Mouse (Mus musculus) forebrain, embryonic 13.5 days (tissue): ENCODE measurements around the gene Kank1. TPM values are rescaled to one million over a fixed set of nuclear protein-coding genes. Genes with fewer than 3 reads are reported as not detected.

Experiments
- ATAC-seq: fragments of 200-750 bp; cut with Nextera tagmentation; 2 replicates; pipeline ENCODE4 v1.8.0; 2017
- H3K27ac ChIP-seq: fragments of 300-500 bp; sonication (generic); 2 replicates; pipeline ENCODE4 v1.5.1; 2015; ENCODE audit warnings: inconsistent platforms, mild to moderate bottlenecking, moderate library complexity
- H3K27me3 ChIP-seq: fragments of 300-500 bp; sonication (generic); 2 replicates; pipeline ENCODE4 v1.6.1; 2015; ENCODE audit warnings: mild to moderate bottlenecking, inconsistent platforms
- H3K36me3 ChIP-seq: fragments of 300-500 bp; sonication (generic); 2 replicates; pipeline ENCODE4 v1.6.1; 2015; ENCODE audit warnings: mild to moderate bottlenecking, inconsistent platforms; ENCODE audit not compliant: poor library complexity, severe bottlenecking
- H3K4me1 ChIP-seq: fragments of 300-500 bp; sonication (generic); 2 replicates; pipeline ENCODE4 v1.6.1; 2015; ENCODE audit warnings: inconsistent platforms
- H3K4me2 ChIP-seq: fragments of 300-500 bp; sonication (generic); 2 replicates; pipeline ENCODE4 v1.6.1; 2015; ENCODE audit warnings: inconsistent platforms, mild to moderate bottlenecking, moderate library complexity
- H3K4me3 ChIP-seq: fragments of 300-500 bp; sonication (generic); 2 replicates; pipeline ENCODE4 v1.5.1; 2015; ENCODE audit warnings: mild to moderate bottlenecking, inconsistent platforms
- H3K9ac ChIP-seq: fragments of 300-500 bp; sonication (generic); 2 replicates; pipeline ENCODE4 v1.6.1; 2015; ENCODE audit warnings: mild to moderate bottlenecking, inconsistent platforms
- H3K9me3 ChIP-seq: fragments of 300-500 bp; sonication (generic); replicated peaks from 2 replicates; pipeline ENCODE4 v1.6.1; 2016; ENCODE audit warnings: inconsistent platforms
- WGBS: fragments of 180-500 bp; shearing (Covaris S2); methylation state at CpG from one replicate; pipeline ENCODE4 v1.1.7; 2015; 5-methylcytosine and 5-hydroxymethylcytosine counted together
- polyA plus RNA-seq: library from polyadenylated mRNA; unstranded; fragments of >200 nt; fragmentation: Nextera tagmentation; extraction: Ambion mirVana; gene quantifications from 2 replicates; pipeline ENCODE4 v1.2.1, GENCODE M21; 2015

The Kank1 gene
- polyA plus RNA-seq, 1 experiment from 2014 or later: 2.7 TPM

- H3K27me3 ChIP-seq: no peaks in the 10 kb centered on the region
- 80% methylated on average over 4 of the region's 4 CpGs for WGBS
These were observed 199.4 kb downstream of the Kank1 start for GRCm38 (mm10) chr19:25436175-25436574.

DNA sequence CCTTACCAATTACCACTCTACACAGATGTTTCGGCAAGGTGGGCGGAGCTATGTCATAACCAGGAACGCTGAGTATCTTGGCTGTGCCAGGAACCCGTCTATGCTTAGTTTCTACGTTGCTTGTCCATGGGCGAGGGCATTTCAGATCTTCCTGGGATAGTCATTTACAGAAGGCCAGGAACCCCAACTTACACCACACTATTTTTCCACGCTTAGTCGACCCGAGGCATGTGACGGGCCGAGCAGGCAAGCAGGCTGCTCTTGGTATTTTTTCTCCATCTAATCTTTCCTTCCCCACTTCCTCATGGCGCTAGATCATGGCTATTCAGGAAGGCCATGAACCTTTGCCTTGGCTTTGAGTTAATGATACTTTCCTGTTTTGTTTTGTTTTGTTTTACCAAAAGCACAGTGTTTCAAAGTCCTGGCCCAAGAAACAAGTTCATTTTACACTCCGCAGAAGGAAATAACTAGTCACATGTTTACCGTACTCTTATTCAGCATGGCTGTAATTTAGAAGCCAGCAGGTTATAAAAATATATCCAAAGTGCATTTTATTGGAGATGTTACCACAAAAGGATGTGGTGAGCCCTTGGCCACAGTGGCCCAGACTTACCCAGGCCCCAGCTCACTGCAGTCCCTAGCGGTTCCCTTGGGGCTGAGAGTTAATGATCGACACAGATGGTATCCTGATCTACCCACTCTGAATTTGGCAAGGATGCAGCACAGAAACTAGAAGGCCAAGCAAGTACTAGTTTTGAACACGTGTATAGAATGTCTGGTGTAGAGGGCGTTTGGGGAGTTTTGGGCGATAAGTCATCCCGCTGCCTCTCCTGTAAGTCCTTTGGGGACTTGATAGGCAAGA, 200.2 kb downstream of the Kank1 start:
- no peak for ATAC-seq
- Histone ChIP-seq H3K4me2 (no peak overlapping the region), H3K27me3 (no peaks in the 10 kb centered on the region), H3K36me3 (no peaks in the 10 kb centered on the region), H3K9ac (no peak overlapping the region), H3K4me1 (no peaks in the 10 kb centered on the region), H3K27ac (no peak overlapping the region), H3K4me3 (no peak overlapping the region), H3K9me3 (no peaks in the 10 kb centered on the region)
- 93% methylated on average over 20 of the region's 20 CpGs for WGBS

More at GRCm38 (mm10) chr19:25436175-25436574, 199.4 kb downstream of the Kank1 start:
- H3K9ac ChIP-seq: no peak overlapping the region
- no peaks in the 10 kb centered on the region for H3K4me1 ChIP-seq
- H3K4me3 ChIP-seq: no peak overlapping the region
- no peak overlapping the region for H3K4me2 ChIP-seq
- no peak overlapping the region for H3K27ac ChIP-seq
- no peaks in the 10 kb centered on the region for H3K36me3 ChIP-seq
- no peaks in the 10 kb centered on the region for H3K9me3 ChIP-seq
- no peak for ATAC-seq

GRCm38 (mm10) chr19:25438246-25438645, 201.5 kb downstream of the Kank1 start:
- Histone ChIP-seq H3K9me3 (no peaks in the 10 kb centered on the region), H3K4me3 (no peak overlapping the region), H3K27me3 (no peaks in the 10 kb centered on the region), H3K9ac (no peak overlapping the region), H3K4me1 (no peaks in the 10 kb centered on the region), H3K27ac (no peak overlapping the region), H3K36me3 (no peaks in the 10 kb centered on the region), H3K4me2 (no peak overlapping the region)
- WGBS: 89% methylated on average over 6 of the region's 6 CpGs
- ATAC-seq: no peak

- no peak for ATAC-seq
- H3K9ac ChIP-seq: no peak overlapping the region
- H3K27me3 ChIP-seq: no peaks in the 10 kb centered on the region
- no peaks in the 10 kb centered on the region for H3K36me3 ChIP-seq
- H3K27ac ChIP-seq: no peak overlapping the region
- no peaks in the 10 kb centered on the region for H3K9me3 ChIP-seq
- no peak overlapping the region for H3K4me2 ChIP-seq
- WGBS: 75% methylated on average over 6 of the region's 6 CpGs
- no peaks in the 10 kb centered on the region for H3K4me1 ChIP-seq
- no peak overlapping the region for H3K4me3 ChIP-seq
These were observed 203.0 kb downstream of the Kank1 start for GRCm38 (mm10) chr19:25439807-25440206.

DNA sequence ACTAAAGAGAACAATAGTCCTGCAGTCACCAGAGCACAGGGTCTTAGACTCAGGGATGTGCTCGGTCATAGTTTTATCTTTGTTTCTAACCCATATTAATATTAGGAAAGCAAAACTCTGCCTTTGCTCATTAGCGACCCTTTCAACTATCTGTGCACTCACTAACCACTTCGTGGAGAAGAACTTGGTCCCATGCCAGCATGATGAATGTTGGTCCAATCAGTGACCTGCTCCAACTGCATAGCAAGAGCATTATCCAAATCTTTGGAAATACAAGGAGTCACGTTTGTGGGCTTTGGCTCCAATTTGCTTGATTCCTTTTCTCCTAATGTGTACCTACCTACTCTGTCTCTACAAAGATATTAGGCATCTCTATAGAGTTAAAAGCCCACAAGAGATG, 204.0 kb downstream of the Kank1 start:
- no peak overlapping the region for H3K9ac ChIP-seq
- H3K9me3 ChIP-seq: no peaks in the 10 kb centered on the region
- H3K36me3 ChIP-seq: no peaks in the 10 kb centered on the region
- no peaks in the 10 kb centered on the region for H3K4me1 ChIP-seq
- 70% methylated on average over 4 of the region's 4 CpGs for WGBS
- H3K27me3 ChIP-seq: no peaks in the 10 kb centered on the region
- H3K4me2 ChIP-seq: no peak overlapping the region
- no peak for ATAC-seq
- H3K27ac ChIP-seq: no peak overlapping the region
- no peak overlapping the region for H3K4me3 ChIP-seq

DNA sequence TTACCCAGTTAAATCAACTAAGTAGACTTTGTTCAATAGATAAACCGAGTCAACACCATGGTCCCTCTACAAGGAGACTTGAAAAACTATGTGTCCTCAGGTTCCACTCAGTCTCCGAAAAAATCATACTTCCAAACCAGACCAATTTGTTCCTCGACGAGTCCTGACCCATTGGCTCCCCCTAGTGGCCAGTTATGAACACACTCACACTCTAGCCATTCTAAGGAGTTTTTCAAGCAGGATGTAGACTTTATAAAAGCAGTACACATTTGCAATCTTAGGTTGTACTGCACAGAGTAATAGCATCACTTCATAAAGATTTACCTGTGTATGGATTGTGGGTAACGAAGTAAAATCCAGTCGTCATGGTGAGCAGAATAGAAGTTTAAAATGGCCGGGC, 208.3 kb downstream of the Kank1 start:
- Histone ChIP-seq H3K9me3 (no peaks in the 10 kb centered on the region), H3K27ac (no peak overlapping the region), H3K27me3 (no peaks in the 10 kb centered on the region), H3K9ac (no peak overlapping the region), H3K4me2 (no peak overlapping the region), H3K4me3 (no peak overlapping the region), H3K36me3 (no peaks in the 10 kb centered on the region), H3K4me1 (no peaks in the 10 kb centered on the region)
- WGBS: 27% methylated on average over 7 of the region's 7 CpGs
- no peak for ATAC-seq

DNA sequence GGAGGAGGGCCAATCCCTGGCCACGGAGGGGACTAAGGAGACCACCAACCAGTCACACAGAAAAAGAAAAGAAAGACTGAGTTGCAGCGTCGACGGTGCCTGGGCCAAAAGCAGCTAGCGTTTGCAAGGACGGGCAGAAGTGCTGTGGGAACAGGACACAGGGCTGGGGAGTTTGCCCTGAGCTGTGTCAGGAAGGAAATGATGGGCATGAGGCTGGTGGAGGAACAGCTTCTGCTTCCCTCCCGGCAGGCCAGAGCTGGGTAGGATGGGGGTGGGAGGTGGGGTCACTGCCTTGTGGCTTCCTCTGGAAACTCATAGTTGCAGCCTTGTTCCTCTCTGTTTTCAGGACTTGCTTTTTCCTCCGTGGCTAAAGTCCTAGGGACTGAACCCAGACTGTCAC, 209.1 kb downstream of the Kank1 start:
- 60% methylated on average over 8 of the region's 8 CpGs for WGBS
- no peak overlapping the region for H3K27ac ChIP-seq
- H3K9ac ChIP-seq: no peak overlapping the region
- no peak overlapping the region for H3K4me2 ChIP-seq
- H3K9me3 ChIP-seq: no peaks in the 10 kb centered on the region
- H3K36me3 ChIP-seq: no peaks in the 10 kb centered on the region
- H3K27me3 ChIP-seq: no peaks in the 10 kb centered on the region
- ATAC-seq: no peak
- no peaks in the 10 kb centered on the region for H3K4me1 ChIP-seq
- no peak overlapping the region for H3K4me3 ChIP-seq

DNA sequence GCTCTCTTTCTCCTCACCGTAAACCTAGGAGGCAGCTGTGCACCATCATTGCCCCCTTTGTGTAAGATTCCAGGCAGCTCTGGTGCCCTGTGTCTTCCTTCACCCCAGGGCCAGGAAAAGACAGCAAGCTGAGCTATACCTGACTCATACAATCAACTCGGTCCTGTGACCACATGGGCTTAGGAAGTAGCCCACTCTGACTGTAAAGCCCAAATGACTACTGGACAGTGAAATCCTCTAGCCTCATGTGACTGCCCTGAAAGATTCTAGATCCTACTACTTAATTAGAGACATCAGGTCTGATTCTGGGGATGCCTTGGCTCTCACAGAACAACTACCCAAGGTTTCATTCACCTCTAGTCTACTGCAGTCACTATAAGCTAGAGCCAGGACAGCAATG, 209.9 kb downstream of the Kank1 start:
- WGBS: 82% methylated on average over 2 of the region's 2 CpGs

DNA sequence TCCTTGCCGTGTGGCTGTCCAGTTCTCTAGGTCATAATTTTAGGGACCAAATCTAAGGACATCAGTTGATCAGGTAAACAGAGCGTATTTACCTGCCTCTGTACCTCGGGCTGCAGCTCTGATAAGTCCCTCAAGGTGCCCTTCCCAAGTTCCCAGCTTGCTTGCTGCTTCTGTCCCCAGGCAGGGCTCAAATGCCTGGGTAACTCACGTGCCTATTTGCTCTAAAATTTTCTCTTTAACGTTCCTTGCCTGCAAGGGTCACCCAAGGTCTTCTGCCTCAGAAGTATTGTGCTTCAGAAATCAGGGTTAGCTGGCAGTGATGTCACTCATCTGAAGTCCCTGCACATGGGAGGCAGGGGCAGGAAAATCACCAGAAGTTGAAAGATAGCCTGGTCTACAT, 210.6 kb downstream of the Kank1 start:
- 74% methylated on average over 5 of the region's 5 CpGs for WGBS
- H3K27me3 ChIP-seq: no peaks in the 10 kb centered on the region
- H3K27ac ChIP-seq: no peak overlapping the region
- H3K9ac ChIP-seq: no peak overlapping the region
- H3K4me1 ChIP-seq: no peaks in the 10 kb centered on the region
- no peaks in the 10 kb centered on the region for H3K36me3 ChIP-seq
- H3K9me3 ChIP-seq: no peaks in the 10 kb centered on the region
- no peak overlapping the region for H3K4me3 ChIP-seq
- no peak for ATAC-seq
- no peak overlapping the region for H3K4me2 ChIP-seq

More for the DNA sequence above, 209.9 kb downstream of the Kank1 start:
- H3K4me2 ChIP-seq: no peak overlapping the region
- H3K27me3 ChIP-seq: no peaks in the 10 kb centered on the region
- no peaks in the 10 kb centered on the region for H3K36me3 ChIP-seq
- no peak overlapping the region for H3K27ac ChIP-seq
- ATAC-seq: no peak
- no peak overlapping the region for H3K4me3 ChIP-seq
- H3K9me3 ChIP-seq: no peaks in the 10 kb centered on the region
- H3K9ac ChIP-seq: no peak overlapping the region
- no peaks in the 10 kb centered on the region for H3K4me1 ChIP-seq

GRCm38 (mm10) chr19:25450869-25451629, 214.3 kb downstream of the Kank1 start:
- no peak overlapping the region for H3K27ac ChIP-seq
- H3K27me3 ChIP-seq: no peaks in the 10 kb centered on the region
- WGBS: 49% methylated on average over 11 of the region's 11 CpGs
- H3K9ac ChIP-seq: no peak overlapping the region
- no peaks in the 10 kb centered on the region for H3K4me1 ChIP-seq
- H3K9me3 ChIP-seq: no peaks in the 10 kb centered on the region
- no peaks in the 10 kb centered on the region for H3K36me3 ChIP-seq
- no peak for ATAC-seq
- H3K4me3 ChIP-seq: no peak overlapping the region
- H3K4me2 ChIP-seq: no peak overlapping the region

GRCm38 (mm10) chr19:25453146-25453545, 216.4 kb downstream of the Kank1 start:
- no peak overlapping the region for H3K27ac ChIP-seq
- no peaks in the 10 kb centered on the region for H3K36me3 ChIP-seq
- no peak overlapping the region for H3K4me2 ChIP-seq
- H3K4me3 ChIP-seq: no peak overlapping the region
- H3K9me3 ChIP-seq: no peaks in the 10 kb centered on the region
- no peak for ATAC-seq
- H3K4me1 ChIP-seq: no peaks in the 10 kb centered on the region
- no peaks in the 10 kb centered on the region for H3K27me3 ChIP-seq
- no peak overlapping the region for H3K9ac ChIP-seq
- 82% methylated on average over 5 of the region's 5 CpGs for WGBS

- H3K27ac ChIP-seq: no peak overlapping the region
- 93% methylated on average over 8 of the region's 8 CpGs for WGBS
- peaks cover 13% of the 10 kb centered on the region; the same call in 1 of the 2 replicates for H3K4me1 ChIP-seq
- no peak overlapping the region for H3K4me3 ChIP-seq
- no peak for ATAC-seq
- no peak overlapping the region for H3K4me2 ChIP-seq
- H3K9me3 ChIP-seq: 0 out of 2 replicates have a peak, but pooled peaks cover 3% of the 10 kb centered on the region
- H3K27me3 ChIP-seq: no peaks in the 10 kb centered on the region
- no peaks in the 10 kb centered on the region for H3K36me3 ChIP-seq
- H3K9ac ChIP-seq: no peak overlapping the region
These were observed 224.0 kb downstream of the Kank1 start for GRCm38 (mm10) chr19:25460760-25461159.
